Mouse (Mus musculus) heart, embryonic 12.5 days (tissue): Measurements from ENCODE around the gene Polr3e. TPM values are rescaled to one million over a fixed set of nuclear protein-coding genes. Genes with fewer than 3 reads are reported as not detected.

Source experiments
- ATAC-seq: fragments of 200-750 bp; cut with Nextera tagmentation; 2 replicates; pipeline ENCODE4 v1.8.0; 2017; ENCODE audit warnings: moderate TSS enrichment, moderate library complexity; ENCODE audit not compliant: insufficient number of reproducible peaks, low FRiP score
- H3K27ac ChIP-seq: fragments of 300-500 bp; sonication (generic); 2 replicates; pipeline ENCODE4 v1.5.1; 2016; ENCODE audit warnings: mild to moderate bottlenecking, moderate library complexity; ENCODE audit not compliant: poor library complexity, severe bottlenecking
- H3K27me3 ChIP-seq: fragments of 300-500 bp; sonication (generic); replicated peaks from 2 replicates; pipeline ENCODE4 v1.6.1; 2016; ENCODE audit warnings: mild to moderate bottlenecking, moderate library complexity
- H3K36me3 ChIP-seq: fragments of 300-500 bp; sonication (generic); 2 replicates; pipeline ENCODE4 v1.6.1; 2016; ENCODE audit warnings: mild to moderate bottlenecking, moderate library complexity
- H3K4me1 ChIP-seq: fragments of 300-500 bp; sonication (generic); replicated peaks from 2 replicates; pipeline ENCODE4 v1.6.1; 2016; ENCODE audit warnings: mild to moderate bottlenecking
- H3K4me2 ChIP-seq: fragments of 300-500 bp; sonication (generic); 2 replicates; pipeline ENCODE4 v1.6.1; 2016; ENCODE audit warnings: mild to moderate bottlenecking, moderate library complexity
- H3K4me3 ChIP-seq: fragments of 300-500 bp; sonication (generic); 2 replicates; pipeline ENCODE4 v1.5.1; 2016; ENCODE audit warnings: mild to moderate bottlenecking
- H3K9ac ChIP-seq: fragments of 300-500 bp; sonication (generic); 2 replicates; pipeline ENCODE4 v1.6.1; 2016; ENCODE audit warnings: mild to moderate bottlenecking, moderate library complexity
- H3K9me3 ChIP-seq: fragments of 300-500 bp; sonication (generic); replicated peaks from 2 replicates; pipeline ENCODE4 v1.6.1; 2016; ENCODE audit warnings: mild to moderate bottlenecking, moderate library complexity
- WGBS: fragments of 180-500 bp; shearing (Covaris S2); methylation state at CpG from one replicate; pipeline ENCODE4 v1.1.7; 2016; 5-methylcytosine and 5-hydroxymethylcytosine counted together
- polyA plus RNA-seq: library from polyadenylated mRNA; unstranded; fragments of >200 nt; fragmentation: Nextera tagmentation; extraction: Ambion mirVana; gene quantifications from 2 replicates; pipeline ENCODE4 v1.2.1, GENCODE M21; 2016

Polr3e gene
- polyA plus RNA-seq, 1 experiment from 2014 or later: 24.4 TPM

GRCm38 (mm10) chr7:120977063-120977462 is 59.5 kb downstream of the Polr3e start:
- Histone ChIP-seq H3K36me3 (no peaks in the 10 kb centered on the region), H3K9me3 (no peaks in the 10 kb centered on the region), H3K4me2 (peak overlapping the region; percentile 20; the same call in 1 of the 2 replicates), H3K27ac (peak overlapping the region; percentile 68), H3K27me3 (no peaks in the 10 kb centered on the region), H3K4me1 (peaks cover 36% of the 10 kb centered on the region), H3K9ac (no peak overlapping the region), H3K4me3 (no peak overlapping the region)
- ATAC-seq: no peak
- 58% methylated on average over 7 of the region's 7 CpGs for WGBS

- peak; percentile 68; the same call in 1 of the 2 replicates for ATAC-seq
- Histone ChIP-seq H3K27ac (0 out of 2 replicates have a peak overlapping the region, but pooled peaks have one; percentile 22), H3K9me3 (no peaks in the 10 kb centered on the region), H3K9ac (no peak overlapping the region), H3K4me1 (peaks cover 30% of the 10 kb centered on the region), H3K27me3 (no peaks in the 10 kb centered on the region), H3K4me2 (no peak overlapping the region), H3K36me3 (no peaks in the 10 kb centered on the region), H3K4me3 (peak overlapping the region; percentile 23)
- 44% methylated on average over 4 of the region's 4 CpGs for WGBS
Observed at GRCm38 (mm10) chr7:120980041-120980440, 62.5 kb downstream of the Polr3e start.

- peak; percentile 60 for ATAC-seq
- H3K4me1 ChIP-seq: peaks cover 24% of the 10 kb centered on the region
- H3K27me3 ChIP-seq: no peaks in the 10 kb centered on the region
- 5% methylated on average over 39 of the region's 39 CpGs for WGBS
- H3K27ac ChIP-seq: peak overlapping the region; percentile 81
- H3K9me3 ChIP-seq: no peaks in the 10 kb centered on the region
- H3K4me3 ChIP-seq: peak overlapping the region; percentile 80
- no peaks in the 10 kb centered on the region for H3K36me3 ChIP-seq
- peak overlapping the region; percentile 86 for H3K9ac ChIP-seq
- H3K4me2 ChIP-seq: peak overlapping the region; percentile 70
Observed at GRCm38 (mm10) chr7:120980931-120981924, 63.7 kb downstream of the Polr3e start.

GRCm38 (mm10) chr7:120982200-120982841 is 64.8 kb downstream of the Polr3e start, which contains the start of the genes Cdr2 and Mfsd13b:
TSS of gene Cdr2 (minus strand) at chr7:120982312.
TSS of gene Mfsd13b (plus strand) at chr7:120982509.
- WGBS: under 1% methylated on average over 46 of the region's 46 CpGs
- peak within 1 kb of the TSS; percentile 84 for H3K4me2 ChIP-seq
- peak; percentile 96 for ATAC-seq

GRCm38 (mm10) chr7:120982968-120983367 is 65.4 kb downstream of the Polr3e start:
- no peaks in the 10 kb centered on the region for H3K27me3 ChIP-seq
- peak overlapping the region; percentile 88 for H3K9ac ChIP-seq
- H3K36me3 ChIP-seq: no peaks in the 10 kb centered on the region
- 5% methylated on average over 7 of the region's 7 CpGs for WGBS
- H3K27ac ChIP-seq: 0 out of 2 replicates have a peak overlapping the region, but pooled peaks have one; percentile 79
- H3K4me3 ChIP-seq: peak overlapping the region; percentile 80
- ATAC-seq: no peak
- peaks cover 15% of the 10 kb centered on the region for H3K4me1 ChIP-seq
- no peaks in the 10 kb centered on the region for H3K9me3 ChIP-seq
- peak overlapping the region; percentile 84 for H3K4me2 ChIP-seq

More at GRCm38 (mm10) chr7:120982200-120982841, 64.8 kb downstream of the Polr3e start, which contains the start of the genes Cdr2 and Mfsd13b:
- no peaks in the 10 kb centered on the region for H3K27me3 ChIP-seq
- peak within 1 kb of the TSS; percentile 88 for H3K9ac ChIP-seq
- H3K9me3 ChIP-seq: no peaks in the 10 kb centered on the region
- no peaks in the 10 kb centered on the region for H3K36me3 ChIP-seq
- peak within 1 kb of the TSS; percentile 81 for H3K27ac ChIP-seq
- H3K4me1 ChIP-seq: peaks cover 15% of the 10 kb centered on the region
- H3K4me3 ChIP-seq: peak within 1 kb of the TSS; percentile 80

GRCm38 (mm10) chr7:120991191-120991590 is 73.6 kb downstream of the Polr3e start:
- Histone ChIP-seq H3K4me1 (no peaks in the 10 kb centered on the region), H3K27me3 (no peaks in the 10 kb centered on the region)
- 76% methylated on average over 8 of the region's 8 CpGs for WGBS

More at GRCm38 (mm10) chr7:120991191-120991590, 73.6 kb downstream of the Polr3e start:
- Histone ChIP-seq H3K9me3 (0 out of 2 replicates have a peak, but pooled peaks cover 3% of the 10 kb centered on the region), H3K36me3 (no peaks in the 10 kb centered on the region), H3K27ac (no peak overlapping the region), H3K4me3 (no peak overlapping the region), H3K4me2 (no peak overlapping the region), H3K9ac (no peak overlapping the region)
- ATAC-seq: no peak

Other genes with a start within 250 kb of the Polr3e start
- 0.27 and 0.39 TPM in 2 replicates for gene Pdzd9, start 247.4 kb upstream of the Polr3e start, polyA plus RNA-seq
- gene Mosmo, start 240.1 kb upstream of the Polr3e start, polyA plus RNA-seq: 15.4 and 16.1 TPM in 2 replicates
- gene Vwa3a, start 178.4 kb upstream of the Polr3e start, polyA plus RNA-seq: 0.98 and 1.3 TPM in 2 replicates
- gene Gm5737, start 105.4 kb upstream of the Polr3e start, polyA plus RNA-seq: not detected in 2 replicates
- 14.9 and 17.1 TPM in 2 replicates for gene Eef2k, start 74.9 kb upstream of the Polr3e start, polyA plus RNA-seq
- 16.1 and 17.8 TPM in 2 replicates for gene Cdr2, start 64.6 kb downstream of the Polr3e start, polyA plus RNA-seq
- 0.43 and 0.45 TPM in 2 replicates for gene Mfsd13b, start 64.8 kb downstream of the Polr3e start, polyA plus RNA-seq
- 116 TPM in 2 replicates for gene Mettl9, start 116.7 kb downstream of the Polr3e start, polyA plus RNA-seq
- gene Igsf6, start 156.8 kb downstream of the Polr3e start, polyA plus RNA-seq: 0.50 and 1.0 TPM in 2 replicates
- gene Otoa, start 163.9 kb downstream of the Polr3e start, polyA plus RNA-seq: 0.26 TPM in 1 of 2 replicates, not detected in the other